Mouse (Mus musculus) induced T-regulatory cell, adult 2 months (primary cell): ENCODE results near the gene Gm10134.
"Not testable (repeated sequence)": the region's sequence is repeated elsewhere in the genome, so short reads cannot be mapped to it uniquely, and the experiment has no call there.

Experiments used
- DNase-seq: peaks from one replicate; pipeline ENCODE4 v3.0.0-alpha.2; 2012; ENCODE audit warnings: low read depth

The Gm10134 gene

GRCm38 (mm10) chr2:28505795-28506194 lies at the start of gene Gm10134:
Gm10134 (plus strand) TSS chr2:28506095.
- DNase-seq, result no peak

GRCm38 (mm10) chr2:28456616-28457015 lies 49.3 kb upstream of the Gm10134 start:
- no peak for DNase-seq

GRCm38 (mm10) chr2:28463919-28464318 lies 42.0 kb upstream of the Gm10134 start:
- DNase-seq, result peak; percentile 87

- no peak for DNase-seq
Observed at GRCm38 (mm10) chr2:28464919-28465318, 41.0 kb upstream of the Gm10134 start.

- DNase-seq, result peak; percentile 79
Observed at GRCm38 (mm10) chr2:28465836-28466518, 39.9 kb upstream of the Gm10134 start, which contains the start of gene 1700007K13Rik. 1700007K13Rik (minus strand) TSS chr2:28466332.

- DNase-seq, result peak; percentile 86
Observed at GRCm38 (mm10) chr2:28467860-28468485, 37.9 kb upstream of the Gm10134 start, which contains the start of gene Mrps2. Mrps2 (plus strand) TSS chr2:28468066.

- no peak for DNase-seq
Observed at GRCm38 (mm10) chr2:28468486-28469225, 37.2 kb upstream of the Gm10134 start.

- DNase-seq, result no peak
Observed at GRCm38 (mm10) chr2:28469461-28469860, 36.4 kb upstream of the Gm10134 start.

- no peak for DNase-seq
Observed at GRCm38 (mm10) chr2:28470591-28470990, 35.3 kb upstream of the Gm10134 start.

- DNase-seq, result not testable (repeated sequence)
Observed at GRCm38 (mm10) chr2:28472011-28472410, 33.9 kb upstream of the Gm10134 start.

GRCm38 (mm10) chr2:28477993-28478392 lies 27.9 kb upstream of the Gm10134 start:
- not testable (repeated sequence) for DNase-seq

GRCm38 (mm10) chr2:28479208-28480204 lies 26.4 kb upstream of the Gm10134 start:
- no peak for DNase-seq

- no peak for DNase-seq
Observed at GRCm38 (mm10) chr2:28483861-28484260, 22.0 kb upstream of the Gm10134 start.

- no peak for DNase-seq
Observed at GRCm38 (mm10) chr2:28494521-28494920, 11.4 kb upstream of the Gm10134 start.

GRCm38 (mm10) chr2:28495207-28495756 lies 10.6 kb upstream of the Gm10134 start:
- DNase-seq, result peak; percentile 35

- no peak for DNase-seq
Observed at GRCm38 (mm10) chr2:28495801-28496595, 9.9 kb upstream of the Gm10134 start.

- no peak for DNase-seq
Observed at GRCm38 (mm10) chr2:28496671-28497070, 9.2 kb upstream of the Gm10134 start, which contains the start of gene Gbgt1. Gbgt1 (plus strand) TSS chr2:28496891.

- no peak for DNase-seq
Observed at GRCm38 (mm10) chr2:28497561-28497960, 8.3 kb upstream of the Gm10134 start.

GRCm38 (mm10) chr2:28498431-28498830 lies 7.5 kb upstream of the Gm10134 start:
- no peak for DNase-seq

- DNase-seq, result no peak
Observed at GRCm38 (mm10) chr2:28502987-28503386, 2.9 kb upstream of the Gm10134 start.
